Mouse (Mus musculus) erythroblast, embryonic 14.5 days (primary cell): ENCODE measurements at regions not wholly inside any gene's neighbourhood (a gene's known extent, or its start where the extent isn't known, plus 50 kb on each side); places are given as distances from the start of the nearest gene placed in this dataset.

Source experiments
- H3K27me3 ChIP-seq: 2 replicates; pipeline ENCODE4 v1.6.1; 2012; ENCODE audit warnings: inconsistent platforms; ENCODE audit not compliant: control insufficient read depth
- H3K36me3 ChIP-seq: 2 replicates; pipeline ENCODE4 v1.6.1; 2012; ENCODE audit warnings: mild to moderate bottlenecking, inconsistent platforms; ENCODE audit not compliant: control insufficient read depth
- H3K4me1 ChIP-seq: 2 replicates; pipeline ENCODE4 v1.6.1; 2012; ENCODE audit warnings: inconsistent platforms; ENCODE audit not compliant: control insufficient read depth
- H3K4me3 ChIP-seq: replicated peaks from 2 replicates; pipeline ENCODE3; 2012; ENCODE audit warnings: moderate library complexity, mild to moderate bottlenecking, inconsistent platforms
- H3K9me3 ChIP-seq: 2 replicates; pipeline ENCODE4 v1.6.1; 2012; ENCODE audit warnings: low read length, inconsistent platforms, mixed read lengths; ENCODE audit not compliant: control insufficient read depth
- GATA1 ChIP-seq: IDR thresholded peaks from 2 replicates; pipeline ENCODE4 v1.6.1; 2012; ENCODE audit warnings: low read length, inconsistent platforms, mixed read lengths
- TAL1 ChIP-seq: IDR thresholded peaks from 3 replicates; pipeline ENCODE4 v1.6.1; 2012; ENCODE audit warnings: low read length, inconsistent platforms, mixed read lengths

DNA sequence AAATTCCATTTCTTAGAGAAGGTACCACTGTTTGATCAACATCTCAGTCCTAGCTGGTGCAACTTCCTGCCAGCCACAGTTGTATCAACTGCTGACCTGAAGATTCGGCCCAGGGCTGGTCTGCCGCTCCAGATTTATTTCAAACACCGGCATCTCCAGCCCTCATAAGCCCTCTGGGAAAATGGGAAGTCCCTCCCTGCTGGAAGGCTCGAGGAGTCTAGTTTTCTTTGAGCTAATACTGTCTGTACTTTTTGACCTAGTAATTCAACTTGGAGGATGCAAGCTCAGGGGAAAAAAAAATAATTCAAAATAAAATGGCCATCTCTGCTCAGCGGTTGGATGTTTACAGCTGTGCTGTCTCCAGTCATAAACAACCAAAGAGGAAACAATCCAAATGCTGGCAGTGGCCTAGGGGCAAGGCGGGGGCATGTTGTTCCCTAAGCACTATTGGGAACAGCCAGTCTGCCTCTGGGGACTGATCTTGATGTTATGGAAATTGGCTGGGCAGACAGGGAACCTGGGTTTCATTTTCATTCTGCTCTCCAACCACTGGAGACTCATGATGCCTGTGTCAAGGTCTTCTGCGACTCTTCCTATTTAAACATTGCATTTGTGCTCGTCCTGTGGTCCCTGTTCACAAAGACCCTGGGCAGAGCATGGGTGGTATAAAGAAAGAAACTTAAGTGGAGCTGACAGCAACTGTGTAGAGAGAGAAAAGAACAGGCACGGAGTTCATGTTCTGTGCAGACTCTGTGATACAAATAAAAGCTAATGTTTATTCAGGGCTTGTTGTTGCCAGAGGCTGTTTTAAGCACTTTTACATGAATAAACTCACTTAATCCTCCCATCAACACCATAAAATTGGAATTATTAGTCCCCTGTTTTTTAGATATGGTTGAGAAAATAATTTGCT lies 179.8 kb upstream of the Fggy start:
- Histone ChIP-seq H3K27me3 (no peaks in the 10 kb centered on the region), H3K9me3 (no peaks in the 10 kb centered on the region), H3K36me3 (no peaks in the 10 kb centered on the region), H3K4me1 (no peaks in the 10 kb centered on the region), H3K4me3 (no peak overlapping the region)
- TF ChIP-seq TAL1 (no peak), GATA1 (no peak)

DNA sequence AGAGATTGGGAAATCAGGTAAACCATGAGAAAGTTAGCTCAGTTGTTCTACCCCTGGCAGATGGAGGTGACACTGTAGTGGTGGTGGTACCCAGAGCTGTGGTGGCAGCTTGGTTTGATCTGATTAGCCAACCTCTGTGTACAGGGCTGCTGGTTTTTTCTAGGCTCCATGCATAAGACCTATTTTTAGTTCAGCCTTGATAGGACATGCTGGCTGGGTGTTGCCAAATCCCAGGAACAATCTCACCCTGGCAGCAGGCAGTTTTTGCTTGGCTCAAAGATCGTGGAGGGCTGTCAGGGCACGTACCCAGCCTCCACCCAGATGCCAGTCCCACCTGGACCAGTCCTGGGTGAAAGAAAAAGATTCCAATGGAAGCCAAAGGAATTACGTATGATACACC lies 178.7 kb upstream of the Fggy start:
- H3K9me3 ChIP-seq, result no peaks in the 10 kb centered on the region
- H3K27me3 ChIP-seq, result no peaks in the 10 kb centered on the region
- no peaks in the 10 kb centered on the region for H3K4me1 ChIP-seq
- no peak for TF ChIP-seq TAL1
- no peaks in the 10 kb centered on the region for H3K36me3 ChIP-seq
- no peak overlapping the region for H3K4me3 ChIP-seq

DNA sequence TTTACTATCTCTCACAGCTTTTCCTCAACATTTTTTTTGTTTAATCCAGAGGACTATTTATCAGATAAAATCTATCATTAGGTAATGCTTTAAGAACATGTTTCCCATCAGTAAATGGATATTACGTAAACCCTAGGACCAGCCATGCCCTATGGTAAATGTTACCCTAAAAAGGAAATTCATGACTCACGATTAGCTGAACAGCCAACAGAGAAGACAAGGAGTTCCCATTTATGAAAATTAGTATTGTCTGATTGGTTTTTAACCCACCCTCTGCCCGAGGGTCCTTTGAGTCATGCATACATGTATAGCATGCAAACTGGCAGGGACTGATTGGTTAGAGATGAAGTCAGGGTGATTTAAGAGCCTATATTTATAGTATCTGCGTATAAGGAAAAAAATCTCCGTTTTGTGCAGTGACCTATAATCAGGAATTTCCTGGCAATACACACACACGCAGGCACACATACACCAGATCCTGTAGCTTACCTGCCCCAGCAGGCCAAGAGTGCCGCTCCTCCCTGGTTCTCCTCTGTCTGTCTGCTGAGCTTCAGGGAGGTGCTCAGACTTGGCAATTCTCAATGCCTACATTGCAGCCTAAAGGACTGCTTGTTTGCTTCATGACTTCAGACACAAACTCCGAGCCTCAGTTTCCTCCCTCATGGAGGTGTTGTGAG lies 174.0 kb upstream of the Fggy start:
- Histone ChIP-seq H3K4me1 (no peaks in the 10 kb centered on the region), H3K27me3 (no peaks in the 10 kb centered on the region), H3K9me3 (no peaks in the 10 kb centered on the region), H3K36me3 (no peaks in the 10 kb centered on the region), H3K4me3 (no peak overlapping the region)
- TF ChIP-seq GATA1 (no peak), TAL1 (no peak)

DNA sequence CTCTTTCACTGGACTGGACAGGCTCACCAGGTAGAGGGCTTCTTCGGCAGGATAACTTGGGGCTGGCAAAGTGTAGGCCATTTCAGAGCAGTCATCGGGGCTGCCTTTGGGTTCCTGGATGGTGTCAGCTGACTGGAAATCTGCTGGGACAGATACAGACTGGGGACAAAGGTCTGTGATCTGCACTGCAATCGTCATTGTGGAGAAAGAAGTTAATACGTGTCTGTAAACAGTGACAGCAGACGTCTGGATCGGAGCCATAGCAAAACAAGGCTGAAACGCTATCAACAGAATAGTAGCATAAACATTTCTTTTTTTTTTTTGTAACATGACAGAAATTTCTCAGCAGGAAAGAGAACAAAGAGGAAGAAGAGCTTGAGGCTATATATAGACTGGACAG lies 171.8 kb upstream of the Fggy start:
- H3K4me3 ChIP-seq, result no peak overlapping the region
- TF ChIP-seq TAL1 (no peak), GATA1 (no peak)

DNA sequence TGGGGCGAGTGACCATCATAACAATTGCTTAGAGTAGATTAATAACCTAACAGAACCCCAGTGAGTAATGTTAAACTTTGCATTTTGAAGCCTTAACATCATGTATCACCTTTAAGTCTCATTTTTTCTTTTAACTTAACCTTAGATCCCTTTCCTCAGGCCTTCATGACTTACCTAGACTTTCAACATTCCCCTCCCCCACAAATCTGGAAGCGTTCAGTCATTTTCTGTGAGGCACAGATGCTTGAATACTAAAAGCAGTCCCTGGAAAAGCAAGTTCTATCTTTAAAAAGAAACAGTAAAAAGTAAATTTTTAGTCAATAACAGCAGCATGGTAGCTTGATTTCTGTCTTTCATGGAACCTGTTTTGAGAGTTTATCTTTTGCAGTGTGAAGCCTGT lies 171.3 kb upstream of the Fggy start:
- H3K36me3 ChIP-seq, result no peaks in the 10 kb centered on the region
- TF ChIP-seq TAL1 (no peak), GATA1 (no peak)
- no peaks in the 10 kb centered on the region for H3K4me1 ChIP-seq
- no peaks in the 10 kb centered on the region for H3K27me3 ChIP-seq
- H3K4me3 ChIP-seq, result no peak overlapping the region
- no peaks in the 10 kb centered on the region for H3K9me3 ChIP-seq

More for the DNA sequence above, 171.8 kb upstream of the Fggy start:
- H3K27me3 ChIP-seq, result no peaks in the 10 kb centered on the region
- H3K9me3 ChIP-seq, result no peaks in the 10 kb centered on the region
- no peaks in the 10 kb centered on the region for H3K36me3 ChIP-seq
- H3K4me1 ChIP-seq, result no peaks in the 10 kb centered on the region

DNA sequence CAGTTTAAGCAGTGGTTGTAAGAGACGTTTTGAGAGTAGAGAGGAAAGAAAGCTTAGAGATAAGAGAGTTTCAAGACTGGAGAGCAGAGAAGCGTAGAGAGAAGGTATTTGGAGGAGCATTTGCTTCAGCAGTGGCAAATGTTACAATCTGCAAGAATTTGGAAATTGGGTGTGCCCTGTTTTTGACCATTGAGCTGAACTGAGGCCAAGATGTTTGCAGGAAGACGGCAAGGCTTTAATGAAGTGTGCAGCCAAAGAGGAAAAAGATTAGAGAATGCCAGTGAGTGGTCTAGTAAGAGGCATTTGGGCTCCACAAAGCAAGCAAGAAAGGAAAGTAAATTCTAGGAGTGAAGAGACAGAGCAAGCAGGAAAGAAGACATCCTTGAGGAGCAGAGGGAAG lies 168.8 kb upstream of the Fggy start:
- TF ChIP-seq TAL1, result no peak
- TF ChIP-seq GATA1, result no peak
- no peaks in the 10 kb centered on the region for H3K9me3 ChIP-seq
- H3K27me3 ChIP-seq, result no peaks in the 10 kb centered on the region
- H3K4me3 ChIP-seq, result no peak overlapping the region
- H3K4me1 ChIP-seq, result no peaks in the 10 kb centered on the region
- H3K36me3 ChIP-seq, result no peaks in the 10 kb centered on the region

DNA sequence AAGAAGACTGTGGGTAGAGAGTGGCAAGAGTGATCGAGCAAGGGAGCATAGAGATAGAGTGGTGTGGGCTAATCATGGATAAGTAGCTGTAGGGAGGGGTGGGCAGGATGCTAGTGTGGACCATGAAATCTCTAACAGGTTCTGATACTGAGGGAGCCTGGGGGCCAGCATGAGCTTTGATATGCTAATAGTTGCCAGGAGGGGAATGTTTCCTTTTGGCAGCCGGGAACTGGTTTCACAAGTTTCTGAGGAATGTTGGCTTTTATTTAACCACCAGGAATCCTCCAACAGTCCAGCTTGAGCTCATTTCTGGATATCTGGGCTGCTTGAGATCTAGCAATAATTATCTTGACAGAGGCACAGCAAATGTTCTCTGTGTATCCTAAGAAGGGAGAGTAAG lies 167.7 kb upstream of the Fggy start:
- Histone ChIP-seq H3K9me3 (no peaks in the 10 kb centered on the region), H3K36me3 (no peaks in the 10 kb centered on the region), H3K4me1 (no peaks in the 10 kb centered on the region), H3K27me3 (no peaks in the 10 kb centered on the region), H3K4me3 (no peak overlapping the region)
- TF ChIP-seq GATA1, result no peak
- no peak for TF ChIP-seq TAL1

DNA sequence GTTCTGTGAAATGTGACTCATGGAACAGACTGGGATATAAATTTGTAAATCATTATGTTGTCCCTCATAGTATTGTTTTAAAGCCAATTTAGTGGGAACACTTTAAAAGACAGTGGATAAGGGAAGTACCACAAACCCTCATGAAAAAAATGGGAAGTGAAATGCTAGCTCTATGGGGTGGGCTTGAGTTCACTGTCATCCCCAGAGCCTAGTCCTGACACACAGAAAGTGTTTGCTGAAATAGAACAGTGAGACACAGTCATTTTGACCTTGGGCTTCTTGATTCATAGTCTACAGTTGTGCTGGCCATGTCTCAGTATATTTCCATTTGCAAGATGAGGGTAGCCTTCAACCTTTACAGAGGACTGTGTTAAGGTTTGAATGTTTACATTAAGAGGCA lies 166.8 kb upstream of the Fggy start:
- no peak for TF ChIP-seq GATA1
- no peak for TF ChIP-seq TAL1
- Histone ChIP-seq H3K4me1 (no peaks in the 10 kb centered on the region), H3K27me3 (no peaks in the 10 kb centered on the region), H3K9me3 (no peaks in the 10 kb centered on the region), H3K36me3 (no peaks in the 10 kb centered on the region), H3K4me3 (no peak overlapping the region)

DNA sequence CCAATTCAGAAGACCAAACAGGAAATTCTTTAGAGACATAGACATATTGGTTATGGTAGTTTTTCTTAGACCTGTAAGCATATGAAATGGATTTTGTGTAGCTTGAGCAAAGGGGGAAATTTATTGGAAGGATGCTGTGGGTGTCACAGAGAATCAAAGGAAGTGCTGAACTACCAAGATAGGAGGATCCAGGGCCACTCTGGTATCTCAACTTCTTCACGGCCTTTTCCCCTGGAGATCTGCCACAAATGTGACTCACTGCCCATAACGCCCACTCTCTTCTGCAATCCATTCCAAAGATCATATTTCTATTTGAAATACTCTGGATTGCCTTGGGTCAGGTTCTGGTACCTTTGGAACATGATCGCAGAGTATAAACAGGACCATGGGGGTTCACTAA lies 161.6 kb upstream of the Fggy start:
- H3K27me3 ChIP-seq, result no peaks in the 10 kb centered on the region
- H3K4me1 ChIP-seq, result no peaks in the 10 kb centered on the region
- no peak overlapping the region for H3K4me3 ChIP-seq
- no peak for TF ChIP-seq GATA1
- TF ChIP-seq TAL1, result no peak
- H3K9me3 ChIP-seq, result no peaks in the 10 kb centered on the region
- no peaks in the 10 kb centered on the region for H3K36me3 ChIP-seq
